Mouse (Mus musculus) hindbrain, embryonic 16.5 days (tissue): ENCODE results near the gene Ly6g6d. TPM values are rescaled to one million over a fixed set of nuclear protein-coding genes. Genes with fewer than 3 reads are reported as not detected.

ENCODE experiments used
- ATAC-seq: fragments of 200-750 bp; cut with Nextera tagmentation; 2 replicates; pipeline ENCODE4 v1.8.0; 2017; ENCODE audit warnings: moderate TSS enrichment, moderate library complexity
- H3K27ac ChIP-seq: fragments of 300-500 bp; sonication (generic); 2 replicates; pipeline ENCODE4 v1.5.1; 2014; ENCODE audit warnings: low read depth, mild to moderate bottlenecking, control low read depth, low read length, moderate library complexity
- H3K27me3 ChIP-seq: fragments of 300-500 bp; sonication (generic); replicated peaks from 2 replicates; pipeline ENCODE4 v1.6.1; 2014; ENCODE audit warnings: low read length; ENCODE audit not compliant: control insufficient read depth, insufficient read depth
- H3K36me3 ChIP-seq: fragments of 300-500 bp; sonication (generic); 2 replicates; pipeline ENCODE4 v1.6.1; 2014; ENCODE audit warnings: mild to moderate bottlenecking, low read length, moderate library complexity, mixed read lengths; ENCODE audit not compliant: control insufficient read depth, insufficient read depth
- H3K4me1 ChIP-seq: fragments of 300-500 bp; sonication (generic); 2 replicates; pipeline ENCODE4 v1.6.1; 2014; ENCODE audit warnings: low read depth, low read length; ENCODE audit not compliant: control insufficient read depth, insufficient read depth
- H3K4me2 ChIP-seq: fragments of 300-500 bp; sonication (generic); 2 replicates; pipeline ENCODE4 v1.6.1; 2014; ENCODE audit warnings: mild to moderate bottlenecking, low read length, control low read depth, moderate library complexity
- H3K4me3 ChIP-seq: fragments of 300-500 bp; sonication (generic); 2 replicates; pipeline ENCODE4 v1.5.1; 2014; ENCODE audit warnings: mild to moderate bottlenecking, low read length, control low read depth, moderate library complexity
- H3K9ac ChIP-seq: fragments of 300-500 bp; sonication (generic); 2 replicates; pipeline ENCODE4 v1.6.1; 2014; ENCODE audit warnings: low read depth, mild to moderate bottlenecking, control low read depth, low read length, moderate library complexity
- H3K9me3 ChIP-seq: fragments of 300-500 bp; sonication (generic); 2 replicates; pipeline ENCODE4 v1.6.1; 2014; ENCODE audit warnings: mild to moderate bottlenecking, low read length, moderate library complexity; ENCODE audit not compliant: control insufficient read depth
- WGBS: fragments of 180-500 bp; shearing (Covaris S2); extraction: QIAGEN DNeasy Blood & Tissue Kit; methylation state at CpG from one replicate; pipeline ENCODE4 v1.1.7; 2014; 5-methylcytosine and 5-hydroxymethylcytosine counted together
- polyA plus RNA-seq: library from polyadenylated mRNA; unstranded; fragments of >200 nt; fragmentation: Nextera tagmentation; extraction: Ambion mirVana; gene quantifications from 2 replicates; pipeline ENCODE4 v1.2.1, GENCODE M21; 2015

Ly6g6d gene
- polyA plus RNA-seq, 1 experiment from 2014 or later, result 0.68 TPM

DNA sequence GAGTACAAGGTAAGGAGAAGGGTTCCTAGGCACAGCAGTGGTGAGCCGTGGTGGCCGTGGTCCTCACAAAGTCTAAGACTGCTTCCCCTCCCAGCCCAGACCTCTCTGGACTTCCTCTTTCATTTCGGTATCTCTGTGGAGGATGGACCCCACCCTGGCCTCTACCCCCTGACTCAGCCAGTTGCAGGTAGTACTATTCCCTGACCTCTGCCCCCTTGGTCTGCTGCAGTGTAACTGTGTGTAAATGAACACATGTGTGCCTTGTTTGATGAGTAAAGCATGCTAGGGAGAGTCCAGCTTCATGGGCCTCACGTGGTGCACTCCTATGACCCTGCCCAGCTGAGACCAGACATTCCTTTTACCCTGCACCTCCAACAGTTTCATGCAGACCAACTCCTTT, 54.1 kb downstream of the Ly6g6d start:
- Histone ChIP-seq H3K27me3 (no peaks in the 10 kb centered on the region), H3K4me1 (peaks cover 11% of the 10 kb centered on the region), H3K9ac (no peak overlapping the region), H3K4me3 (no peak overlapping the region), H3K9me3 (no peaks in the 10 kb centered on the region), H3K4me2 (no peak overlapping the region), H3K36me3 (no peaks in the 10 kb centered on the region), H3K27ac (no peak overlapping the region)
- 80% methylated on average over 4 of the region's 4 CpGs for WGBS
- no peak for ATAC-seq

DNA sequence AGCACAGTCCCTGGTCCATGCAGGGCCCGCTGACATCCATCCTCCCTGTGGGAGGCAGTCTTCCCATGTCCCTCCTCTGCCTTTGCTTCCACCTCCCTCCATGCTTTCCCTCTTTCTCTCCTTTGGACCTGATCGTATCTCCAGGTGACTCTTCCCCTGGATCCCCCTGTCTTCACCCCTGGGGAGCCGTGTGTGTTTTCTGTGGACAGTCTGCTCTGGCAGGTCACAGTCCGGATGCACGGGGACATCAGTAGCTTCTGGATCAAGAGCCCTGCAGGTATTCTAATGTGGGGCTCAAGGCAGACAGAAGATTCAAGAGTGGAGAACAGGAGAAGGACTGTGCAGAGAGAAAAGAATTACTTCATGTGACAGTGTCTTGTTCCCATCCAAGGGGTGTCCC, 54.6 kb downstream of the Ly6g6d start:
- Histone ChIP-seq H3K4me2 (no peak overlapping the region), H3K27ac (no peak overlapping the region), H3K36me3 (no peaks in the 10 kb centered on the region), H3K9ac (no peak overlapping the region), H3K4me3 (no peak overlapping the region), H3K27me3 (no peaks in the 10 kb centered on the region), H3K4me1 (peaks cover 11% of the 10 kb centered on the region), H3K9me3 (no peaks in the 10 kb centered on the region)
- WGBS, result 90% methylated on average over 5 of the region's 5 CpGs
- ATAC-seq, result no peak

DNA sequence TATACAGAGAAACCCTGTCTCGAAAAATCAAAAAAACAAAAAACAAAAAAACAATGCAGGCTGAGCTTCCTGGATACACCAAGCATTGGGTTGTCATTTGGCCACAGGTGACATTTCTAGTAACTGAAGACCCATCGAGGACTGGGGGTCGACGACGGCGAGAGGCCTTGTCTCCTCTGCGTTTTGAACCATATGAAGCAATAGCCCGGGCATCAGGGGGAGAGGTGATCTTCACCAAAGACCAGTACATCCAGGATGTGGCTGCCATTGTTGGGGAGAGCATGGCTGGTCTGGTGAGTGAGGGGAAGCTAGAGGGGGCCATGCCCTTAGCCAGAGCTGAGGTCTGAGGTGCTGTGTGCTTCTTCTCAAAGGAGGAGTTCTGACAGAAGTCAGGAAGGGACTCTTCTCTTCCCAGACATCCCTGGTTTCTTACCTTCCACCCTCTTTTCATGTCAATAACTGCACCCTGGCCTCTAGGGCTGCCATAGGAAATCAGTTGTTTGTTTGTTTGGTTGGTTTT, 55.3 kb downstream of the Ly6g6d start:
- Histone ChIP-seq H3K9me3 (no peaks in the 10 kb centered on the region), H3K36me3 (no peaks in the 10 kb centered on the region), H3K4me2 (no peak overlapping the region), H3K4me3 (no peak overlapping the region), H3K9ac (no peak overlapping the region), H3K4me1 (peaks cover 9% of the 10 kb centered on the region), H3K27me3 (no peaks in the 10 kb centered on the region), H3K27ac (no peak overlapping the region)
- WGBS, result 95% methylated on average over 8 of the region's 8 CpGs
- ATAC-seq, result no peak

DNA sequence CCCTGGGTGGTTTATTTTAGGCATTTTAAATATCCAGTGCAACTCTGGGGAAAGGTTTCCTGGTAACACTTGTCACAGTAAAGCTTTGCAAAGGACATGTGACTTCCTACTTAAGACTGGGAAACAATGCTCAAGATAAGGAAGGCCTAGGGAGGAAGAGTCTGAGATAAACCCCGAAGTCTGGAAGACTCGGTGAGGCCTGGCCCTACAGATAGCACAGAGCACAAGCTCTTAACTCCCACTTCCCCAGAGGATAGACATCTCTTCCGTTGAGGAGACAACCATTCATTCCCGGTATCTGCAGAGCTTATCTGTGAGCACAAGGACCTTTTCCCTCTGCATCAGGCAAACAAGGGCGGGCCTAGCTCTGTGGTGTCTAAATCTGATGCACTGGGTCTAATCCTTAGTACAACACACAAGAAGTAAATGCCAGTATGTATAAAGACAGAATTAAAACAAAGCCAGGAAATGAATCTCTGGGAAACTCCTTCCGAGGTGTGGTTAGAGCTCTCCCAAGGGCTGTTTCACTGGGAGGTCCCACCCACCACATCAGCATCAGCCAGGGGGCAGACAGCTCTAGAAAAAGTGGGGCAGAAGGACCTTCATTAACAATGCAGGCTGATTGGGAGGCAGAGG, 55.9 kb downstream of the Ly6g6d start:
- H3K4me2 ChIP-seq, result no peak overlapping the region
- H3K9me3 ChIP-seq, result no peaks in the 10 kb centered on the region
- ATAC-seq, result no peak
- H3K27ac ChIP-seq, result no peak overlapping the region
- peaks cover 5% of the 10 kb centered on the region for H3K4me1 ChIP-seq
- H3K4me3 ChIP-seq, result no peak overlapping the region
- WGBS, result 66% methylated on average over 6 of the region's 6 CpGs
- H3K27me3 ChIP-seq, result no peaks in the 10 kb centered on the region
- 0 out of 2 replicates have a peak, but pooled peaks cover 2% of the 10 kb centered on the region for H3K36me3 ChIP-seq
- no peak overlapping the region for H3K9ac ChIP-seq

Other genes starting within 250 kb of the Ly6g6d start
- gene Stk19, start 241.1 kb downstream of the Ly6g6d start, polyA plus RNA-seq, result 41.2 and 43.1 TPM in 2 replicates
- gene Dxo, start 241.0 kb downstream of the Ly6g6d start, polyA plus RNA-seq, result 68.4 and 68.9 TPM in 2 replicates
- gene Skiv2l, start 227.9 kb downstream of the Ly6g6d start, polyA plus RNA-seq, result 57.1 and 62.6 TPM in 2 replicates
- gene Nelfe, start 227.7 kb downstream of the Ly6g6d start, polyA plus RNA-seq, result 78.9 and 83.3 TPM in 2 replicates
- 1.6 and 2.1 TPM in 2 replicates for gene Cfb, start 215.5 kb downstream of the Ly6g6d start, polyA plus RNA-seq
- gene Zbtb12, start 198.6 kb downstream of the Ly6g6d start, polyA plus RNA-seq, result 9.2 and 9.6 TPM in 2 replicates
- not detected in 2 replicates for gene Gm20547, start 196.0 kb downstream of the Ly6g6d start, polyA plus RNA-seq
- 1.8 and 2.8 TPM in 2 replicates for gene C2, start 179.8 kb downstream of the Ly6g6d start, polyA plus RNA-seq
- 81.9 and 95.3 TPM in 2 replicates for gene Ehmt2, start 179.6 kb downstream of the Ly6g6d start, polyA plus RNA-seq
- 0.21 TPM in 1 of 2 replicates, not detected in the other for gene Slc44a4, start 163.6 kb downstream of the Ly6g6d start, polyA plus RNA-seq
- 41.7 and 42.1 TPM in 2 replicates for gene Neu1, start 146.8 kb downstream of the Ly6g6d start, polyA plus RNA-seq
- gene Hspa1b, start 118.8 kb downstream of the Ly6g6d start, polyA plus RNA-seq, result 0.45 and 0.74 TPM in 2 replicates
- gene Gm20481, start 108.2 kb downstream of the Ly6g6d start, polyA plus RNA-seq, result not detected in 2 replicates
- 15.3 and 18.1 TPM in 2 replicates for gene Hspa1a, start 105.9 kb downstream of the Ly6g6d start, polyA plus RNA-seq
- gene Hspa1l, start 105.4 kb downstream of the Ly6g6d start, polyA plus RNA-seq, result 1.4 and 1.6 TPM in 2 replicates
- 106 and 113 TPM in 2 replicates for gene Lsm2, start 96.2 kb downstream of the Ly6g6d start, polyA plus RNA-seq
- 50.7 and 61.7 TPM in 2 replicates for gene Vars, start 77.1 kb downstream of the Ly6g6d start, polyA plus RNA-seq
- 0.08 and 0.19 TPM in 2 replicates for gene Vwa7, start 61.5 kb downstream of the Ly6g6d start, polyA plus RNA-seq
- gene Sapcd1, start 50.0 kb downstream of the Ly6g6d start, polyA plus RNA-seq, result 1.7 TPM in 2 replicates
- gene Msh5, start 31.3 kb downstream of the Ly6g6d start, polyA plus RNA-seq, result 1.8 and 2.5 TPM in 2 replicates
- gene Clic1, start 28.1 kb downstream of the Ly6g6d start, polyA plus RNA-seq, result 85.2 and 88.5 TPM in 2 replicates
- gene Ddah2, start 19.0 kb downstream of the Ly6g6d start, polyA plus RNA-seq, result 338 and 363 TPM in 2 replicates
- gene Ly6g6c, start 12.7 kb downstream of the Ly6g6d start, polyA plus RNA-seq, result not detected in 2 replicates
- gene Mpig6b, start 11.9 kb downstream of the Ly6g6d start, polyA plus RNA-seq, result 0.13 and 0.21 TPM in 2 replicates
- gene Ly6g6e, start 1.2 kb downstream of the Ly6g6d start, polyA plus RNA-seq, result 0.16 and 0.34 TPM in 2 replicates
- 0.22 TPM in 1 of 2 replicates, not detected in the other for gene Ly6g6f, start 7.5 kb upstream of the Ly6g6d start, polyA plus RNA-seq
- 113 and 115 TPM in 2 replicates for gene Abhd16a, start 11.2 kb upstream of the Ly6g6d start, polyA plus RNA-seq
- gene Ly6g5c, start 30.2 kb upstream of the Ly6g6d start, polyA plus RNA-seq, result not detected in 2 replicates
- 0.93 and 1.5 TPM in 2 replicates for gene Ly6g5b, start 37.4 kb upstream of the Ly6g6d start, polyA plus RNA-seq
- 20.7 and 23.7 TPM in 2 replicates for gene Gpank1, start 43.4 kb upstream of the Ly6g6d start, polyA plus RNA-seq
- 319 and 346 TPM in 2 replicates for gene Csnk2b, start 44.0 kb upstream of the Ly6g6d start, polyA plus RNA-seq
- gene D17H6S53E, start 48.3 kb upstream of the Ly6g6d start, polyA plus RNA-seq, result 8.9 TPM in 2 replicates
- not detected in 2 replicates for gene Apom, start 54.0 kb upstream of the Ly6g6d start, polyA plus RNA-seq
- 50.9 and 65.2 TPM in 2 replicates for gene Bag6, start 57.1 kb upstream of the Ly6g6d start, polyA plus RNA-seq
- gene Prrc2a, start 86.8 kb upstream of the Ly6g6d start, polyA plus RNA-seq, result 138 and 153 TPM in 2 replicates
- 5.6 and 10.1 TPM in 2 replicates for gene Aif1, start 98.0 kb upstream of the Ly6g6d start, polyA plus RNA-seq
- gene Lst1, start 110.4 kb upstream of the Ly6g6d start, polyA plus RNA-seq, result 4.8 and 7.3 TPM in 2 replicates
- 1.1 and 1.2 TPM in 2 replicates for gene Ltb, start 116.4 kb upstream of the Ly6g6d start, polyA plus RNA-seq
- gene Tnf, start 123.9 kb upstream of the Ly6g6d start, polyA plus RNA-seq, result not detected in 2 replicates
- gene Lta, start 127.3 kb upstream of the Ly6g6d start, polyA plus RNA-seq, result 0.37 and 0.80 TPM in 2 replicates
- 0.34 and 0.45 TPM in 2 replicates for gene Gm16181, start 142.8 kb upstream of the Ly6g6d start, polyA plus RNA-seq
- 140 and 151 TPM in 2 replicates for gene Atp6v1g2, start 155.6 kb upstream of the Ly6g6d start, polyA plus RNA-seq
- 9.8 and 10.1 TPM in 2 replicates for gene Nfkbil1, start 157.7 kb upstream of the Ly6g6d start, polyA plus RNA-seq
- gene Ddx39b, start 163.7 kb upstream of the Ly6g6d start, polyA plus RNA-seq, result 331 and 355 TPM in 2 replicates
- 125 and 134 TPM in 2 replicates for gene H2-D1, start 184.7 kb upstream of the Ly6g6d start, polyA plus RNA-seq
- 0.64 and 0.67 TPM in 2 replicates for gene H2-Q1, start 242.3 kb upstream of the Ly6g6d start, polyA plus RNA-seq